Mouse (Mus musculus): ENCODE measurements around the gene Usp43. TPM values are rescaled to one million over a fixed set of nuclear protein-coding genes. Genes with fewer than 3 reads are reported as not detected.

Gene Usp43
- total RNA-seq, 2 experiments from 2014 or later = 2.0 to 2.8 TPM

DNA sequence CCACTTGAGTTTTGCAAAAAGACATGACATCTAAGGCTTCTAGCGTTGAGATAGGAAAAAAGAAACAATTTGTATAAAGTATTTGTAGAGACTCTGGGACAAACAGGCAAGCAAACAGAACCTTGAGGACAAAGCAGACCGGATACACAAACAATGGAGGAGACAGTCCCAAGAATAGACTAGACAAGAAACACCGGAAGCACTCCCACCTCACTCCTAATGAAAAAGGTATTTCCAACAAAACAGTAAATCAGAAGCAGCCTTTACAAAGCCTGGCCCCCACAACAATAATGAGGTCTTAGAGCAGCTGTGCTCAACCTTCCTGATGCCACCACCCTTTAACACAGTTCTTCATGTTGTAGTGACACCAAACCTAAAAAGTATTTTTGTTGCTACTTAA lies 4.8 kb downstream of the Usp43 start:
- DNase-seq (ENCODE audit: low spot score) = no peak
- intact Hi-C loops (cut with DNase I) = no loop called here

DNA sequence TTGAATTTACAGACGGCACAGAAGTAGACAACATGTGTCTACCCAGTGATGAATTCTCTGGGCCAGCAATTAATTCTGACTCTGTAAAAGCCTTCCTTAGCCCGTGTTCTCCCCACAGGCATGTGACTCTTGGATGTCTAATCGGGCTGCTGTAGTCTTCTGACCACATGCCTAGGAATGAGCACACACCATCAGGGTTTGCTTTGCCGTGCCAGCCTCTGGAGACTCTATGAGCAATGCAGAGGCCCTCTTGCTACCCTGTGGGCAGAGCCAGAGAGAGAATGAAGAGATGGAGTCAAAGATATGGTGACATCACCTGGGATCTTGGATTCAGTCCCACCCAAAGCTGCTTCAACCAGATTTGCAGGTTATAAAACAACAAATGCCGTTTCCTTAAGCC lies 10.9 kb downstream of the Usp43 start:
- no peak for DNase-seq (ENCODE audit: low spot score)
- intact Hi-C loops (cut with DNase I) = no loop called here

DNA sequence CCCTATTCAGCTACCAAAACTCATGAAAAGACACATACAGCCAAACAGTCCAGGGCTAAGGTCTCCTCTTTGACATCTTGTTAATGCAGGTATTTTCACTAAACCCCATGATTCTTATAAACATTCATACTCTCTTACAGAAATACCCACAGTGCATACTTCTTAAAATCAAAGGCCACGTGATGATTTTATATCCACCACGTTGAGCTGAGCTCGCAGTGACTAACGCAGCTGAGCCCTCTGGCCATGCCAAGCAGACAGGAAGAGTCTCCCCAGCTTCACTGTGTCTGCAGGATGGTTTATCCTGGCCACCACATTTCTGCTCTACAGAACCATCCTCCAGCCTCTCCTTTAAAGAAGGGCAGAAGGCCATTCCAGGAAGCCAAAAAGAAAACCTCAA lies 18.2 kb downstream of the Usp43 start:
- intact Hi-C loops (cut with DNase I) = no loop called here
- no peak for DNase-seq (ENCODE audit: low spot score)

DNA sequence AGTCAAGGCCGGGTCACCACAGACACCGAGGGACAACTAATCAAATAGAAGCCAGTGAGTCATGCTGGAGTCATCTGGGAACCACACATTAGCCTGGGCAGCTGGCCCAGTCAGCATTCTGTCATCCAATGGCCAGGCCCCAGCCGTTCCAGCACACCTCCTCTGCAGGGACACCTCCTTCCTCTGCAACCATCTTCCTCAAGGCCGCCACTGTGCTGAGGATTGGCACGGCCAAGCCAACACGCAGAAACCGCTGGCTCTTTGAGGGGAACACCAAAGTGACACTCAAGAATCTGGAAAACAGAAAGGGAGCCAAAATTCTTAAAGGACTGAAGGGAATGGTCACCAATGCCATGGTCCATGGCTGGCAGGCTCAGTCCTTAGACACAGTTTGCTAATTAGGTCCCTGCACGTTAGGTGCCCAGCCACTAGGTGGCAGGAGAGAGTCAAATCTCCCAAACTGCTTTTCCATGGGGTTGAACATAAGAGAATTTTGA lies 24.8 kb downstream of the Usp43 start:
- peak; percentile 78 for DNase-seq (ENCODE audit: low spot score)
- intact Hi-C loops (cut with DNase I) = loop anchor here (1.0 to 10.0 kb wide), 3 partner anchors 27 to 508 kb away; partner anchors contain the start of genes Cfap52, Ntn1 and Stx8

DNA sequence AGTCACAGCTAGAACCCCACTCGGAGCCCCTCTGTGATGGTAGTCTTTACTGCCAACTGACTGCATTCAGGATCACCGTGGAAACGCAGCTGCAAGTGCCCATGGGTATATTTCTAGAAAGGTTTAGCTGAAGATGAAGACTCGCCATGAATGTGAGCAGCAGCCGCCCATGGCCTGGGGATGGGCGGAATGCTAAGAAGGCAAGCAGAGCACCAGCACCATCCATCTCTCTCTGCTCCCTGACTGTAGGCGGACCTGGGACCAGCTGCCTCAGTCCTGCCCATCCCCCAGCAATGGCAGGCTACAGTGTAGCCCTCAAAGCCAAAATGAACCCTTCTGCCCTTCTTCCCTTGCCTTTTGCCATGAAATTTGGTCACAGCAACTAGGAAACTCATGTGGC lies 26.3 kb downstream of the Usp43 start:
- DNase-seq (ENCODE audit: low spot score) = no peak
- intact Hi-C loops (cut with DNase I) = loop anchor here (10.0 kb wide), 2 partner anchors 69 to 509 kb away; partner anchors contain the start of genes Cfap52, Ntn1 and Stx8

DNA sequence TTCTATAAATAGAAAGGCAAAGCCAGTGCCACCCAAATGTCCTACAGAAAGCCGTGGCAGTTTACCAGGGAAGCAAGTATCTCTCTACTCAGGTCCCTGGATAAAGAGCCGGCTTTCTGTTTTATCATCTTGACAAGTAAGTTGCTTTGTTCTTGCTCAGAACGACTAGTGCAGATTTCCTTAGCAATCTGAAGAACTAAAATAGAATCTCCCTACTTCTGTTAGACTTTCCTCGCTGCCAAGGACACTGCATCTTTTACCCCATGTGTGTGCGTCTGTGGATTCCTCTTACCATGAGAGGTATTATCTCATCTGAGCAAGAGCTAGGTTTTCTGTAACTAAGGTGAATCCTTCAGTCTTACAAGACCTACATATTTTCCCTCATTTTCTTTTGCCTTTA lies 33.4 kb downstream of the Usp43 start:
- no peak for DNase-seq (ENCODE audit: low spot score)
- intact Hi-C loops (cut with DNase I) = no loop called here

DNA sequence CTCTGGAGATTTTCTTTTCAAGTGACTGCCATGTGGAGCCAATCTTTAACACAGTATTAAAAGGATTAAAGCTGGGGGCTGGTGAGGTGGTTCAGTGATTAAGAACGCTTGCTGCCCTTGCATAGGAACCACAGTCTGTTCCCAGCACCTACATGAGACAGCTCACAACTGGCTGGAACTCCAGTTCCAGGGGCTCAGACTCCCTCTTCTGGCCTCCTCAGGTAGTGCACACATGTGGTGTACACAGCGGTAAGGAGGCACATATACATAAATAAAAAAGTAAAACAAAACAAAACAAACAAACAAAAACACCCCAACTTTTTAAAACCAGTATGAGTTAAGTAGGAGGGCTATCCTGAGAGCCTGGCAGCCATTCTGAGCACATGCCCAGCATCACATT lies 36.0 kb downstream of the Usp43 start:
- DNase-seq (ENCODE audit: low spot score) = no peak
- intact Hi-C loops (cut with DNase I) = no loop called here

DNA sequence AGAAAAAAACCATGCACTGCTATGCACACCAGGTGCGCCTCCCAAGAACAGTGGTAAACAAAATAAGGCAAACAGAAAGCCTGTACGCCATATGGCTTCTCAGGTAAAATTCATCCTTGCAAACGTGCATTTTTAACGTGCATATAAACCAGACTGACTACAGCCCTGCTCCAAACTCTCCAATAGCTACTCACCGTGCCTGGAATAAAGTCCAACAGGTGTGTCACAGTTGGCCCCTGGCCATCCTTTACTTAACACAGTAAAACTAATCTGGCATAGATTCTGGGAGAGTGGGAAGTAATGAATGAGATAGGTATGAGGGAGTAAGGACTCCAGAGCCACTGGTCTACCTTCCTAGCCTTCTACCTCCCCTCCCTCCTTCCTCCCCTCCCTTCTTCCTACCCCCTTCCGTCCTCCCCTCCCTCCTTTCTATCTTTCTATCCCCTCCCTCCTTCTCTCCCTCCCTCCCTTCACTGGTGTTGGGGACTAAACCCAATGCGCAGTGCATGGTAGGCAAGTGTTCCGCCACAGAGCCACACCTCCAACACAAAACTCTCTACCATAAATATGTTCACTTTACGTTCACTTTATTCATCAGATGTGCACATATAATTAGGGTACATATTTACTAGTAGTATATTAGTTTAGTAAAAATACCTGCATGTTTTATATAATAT lies 56.3 kb downstream of the Usp43 start:
- intact Hi-C loops (cut with DNase I) = no loop called here
- DNase-seq (ENCODE audit: low spot score) = no peak

DNA sequence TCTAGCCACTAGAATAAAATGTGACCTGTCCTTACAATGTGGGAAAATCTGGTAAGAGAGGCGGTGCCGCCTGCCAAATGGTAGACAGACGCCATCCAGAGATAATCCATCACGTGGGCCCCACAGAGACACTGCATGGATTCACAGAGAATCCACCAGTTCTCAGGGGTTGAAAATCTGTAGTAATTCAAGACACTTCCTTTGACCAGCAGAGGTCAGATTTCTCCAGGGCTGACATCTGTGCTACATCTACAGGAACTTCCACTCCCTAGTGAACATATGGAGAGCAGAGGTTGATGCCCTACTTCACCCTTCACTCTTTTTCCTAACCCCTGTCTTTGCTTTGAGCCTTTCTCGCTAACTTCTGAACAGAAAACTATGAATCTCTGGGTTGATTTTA lies 56.9 kb downstream of the Usp43 start:
- no peak for DNase-seq (ENCODE audit: low spot score)
- intact Hi-C loops (cut with DNase I) = no loop called here

DNA sequence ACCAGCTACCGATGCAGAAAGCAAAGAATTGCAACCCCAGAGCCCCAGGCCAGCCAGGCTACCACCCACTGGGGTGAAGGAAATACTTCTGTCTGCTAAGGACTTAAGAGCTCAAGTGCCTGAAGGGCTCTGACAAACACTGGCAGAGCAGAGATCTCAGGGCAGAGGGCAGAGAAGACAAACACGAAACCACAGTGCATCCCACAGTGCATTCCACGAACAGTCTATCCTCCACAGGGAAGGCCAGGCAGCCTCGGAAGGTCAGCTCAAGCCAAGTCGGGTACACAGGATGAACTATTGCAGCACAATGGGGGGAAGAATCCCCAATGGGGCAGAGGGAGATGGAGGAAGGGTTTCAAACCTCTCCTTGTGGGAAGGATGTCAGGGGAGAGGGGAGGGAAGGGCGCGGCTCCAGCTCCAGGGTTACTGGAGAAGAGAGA lies 60.5 kb downstream of the Usp43 start:
- intact Hi-C loops (cut with DNase I) = no loop called here
- DNase-seq (ENCODE audit: low spot score) = no peak

DNA sequence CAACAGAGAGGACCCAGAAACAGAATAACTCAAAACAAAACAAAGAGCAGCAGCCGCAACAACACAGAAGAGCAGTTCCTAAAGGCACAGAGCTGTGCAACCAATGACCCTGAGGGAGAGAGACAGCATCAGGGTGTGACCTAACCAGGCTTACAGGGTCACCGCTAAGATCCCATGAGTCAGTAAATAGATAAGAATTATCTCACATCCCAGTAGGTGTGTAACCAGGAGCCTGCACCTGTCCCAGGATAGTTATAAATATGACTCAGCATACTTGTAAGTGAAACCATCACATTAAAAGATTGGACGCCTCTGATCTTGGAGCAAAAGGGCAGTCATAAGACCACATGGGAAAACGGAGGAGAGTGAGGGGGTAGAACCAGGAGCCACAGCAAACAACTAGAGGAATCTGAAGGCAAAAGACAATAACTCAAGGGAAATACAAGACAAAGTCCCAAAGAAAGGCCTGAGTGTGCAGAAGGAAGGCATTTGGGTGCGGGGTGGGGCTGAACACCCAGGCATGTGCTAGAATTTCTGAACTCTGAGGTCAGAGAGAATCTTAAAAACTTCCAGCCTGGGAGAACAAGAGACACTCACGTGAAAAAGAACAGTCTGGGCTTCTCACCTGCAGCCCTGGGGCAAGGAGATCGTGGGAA lies 61.1 kb downstream of the Usp43 start:
- intact Hi-C loops (cut with DNase I) = no loop called here
- DNase-seq (ENCODE audit: low spot score) = no peak

DNA sequence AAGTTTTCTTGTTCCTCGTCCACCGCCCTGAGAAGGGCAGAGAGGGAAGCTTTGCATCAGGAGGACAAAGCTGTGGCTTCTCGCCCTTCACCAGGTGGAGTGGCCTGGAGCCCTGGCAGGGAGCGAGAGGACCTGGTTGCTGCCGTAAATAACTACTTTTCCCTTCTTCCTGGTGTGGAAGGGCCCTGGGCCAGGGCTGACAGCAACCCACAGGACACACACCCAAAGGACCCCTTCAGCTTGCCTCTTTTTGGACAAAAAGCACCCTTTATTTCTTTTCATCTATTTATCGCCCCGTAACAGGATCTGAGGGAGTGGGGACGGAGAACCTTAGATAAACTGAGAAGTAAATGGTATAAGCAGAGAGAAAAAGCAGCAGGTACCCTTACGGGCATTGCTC lies 63.4 kb downstream of the Usp43 start:
- intact Hi-C loops (cut with DNase I) = no loop called here
- DNase-seq (ENCODE audit: low spot score) = no peak

DNA sequence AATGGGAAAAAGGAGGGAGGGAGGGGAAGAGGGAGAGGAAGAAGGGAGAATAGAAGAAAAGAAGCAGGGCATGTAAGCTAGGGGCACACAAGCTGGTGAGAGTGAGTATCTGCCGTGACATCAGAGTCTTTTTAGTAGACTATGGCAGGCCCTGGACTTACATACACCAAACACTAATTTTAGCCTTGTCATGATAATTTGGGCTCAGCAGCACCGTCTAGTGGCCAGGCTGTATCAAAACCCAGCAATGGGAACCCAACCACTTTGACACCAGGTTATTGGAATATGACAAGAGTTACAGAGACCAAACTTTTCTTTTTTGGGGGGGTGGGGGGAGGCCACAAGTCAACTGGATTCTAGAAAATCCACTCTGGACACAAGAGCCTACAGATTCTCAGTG lies 66.9 kb downstream of the Usp43 start:
- intact Hi-C loops (cut with DNase I) = loop anchor here (1.0 kb wide), 1 partner anchor 36 kb away; no protein-coding TSS in a partner anchor
- DNase-seq (ENCODE audit: low spot score) = no peak

DNA sequence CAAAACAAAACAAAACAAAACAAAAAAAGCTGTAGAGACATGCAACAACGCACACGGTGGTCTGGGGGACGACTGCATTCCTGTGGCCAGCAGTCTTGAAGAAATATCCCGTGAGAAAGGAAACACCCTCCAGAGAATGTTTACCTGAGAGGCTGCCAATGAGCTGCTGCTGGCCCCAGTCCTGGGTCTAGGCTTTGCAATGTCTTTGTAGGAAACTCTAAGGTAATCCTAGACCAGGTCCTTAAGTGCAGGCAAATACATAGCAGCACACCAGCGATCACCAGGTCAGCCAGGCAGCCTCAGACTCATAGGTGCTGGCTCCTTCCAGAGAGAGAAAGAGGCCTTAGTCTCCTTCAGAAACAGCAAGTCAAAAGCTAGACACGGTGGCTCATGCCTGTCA lies 68.0 kb downstream of the Usp43 start:
- intact Hi-C loops (cut with DNase I) = no loop called here

DNA sequence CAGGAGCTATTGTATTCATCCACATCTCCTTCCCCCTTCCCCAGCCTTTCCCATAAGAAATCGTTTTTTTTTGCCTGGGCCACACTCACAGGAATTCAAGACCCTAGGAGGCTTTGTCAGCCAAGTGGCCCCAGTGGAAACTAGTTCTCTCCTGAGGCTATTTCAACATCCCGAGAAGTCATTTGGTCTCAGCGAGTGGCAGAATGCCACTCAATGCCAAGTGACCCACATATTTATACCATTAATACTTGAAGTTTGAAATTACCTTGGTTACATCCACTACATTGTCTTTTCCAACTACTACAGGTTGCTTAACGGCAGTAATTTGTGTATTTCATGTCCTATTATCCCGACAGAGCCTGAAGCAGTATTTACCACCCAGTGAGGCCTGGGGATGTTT lies 70.2 kb downstream of the Usp43 start:
- intact Hi-C loops (cut with DNase I) = no loop called here
- DNase-seq (ENCODE audit: low spot score) = no peak

More for the DNA sequence above, 68.0 kb downstream of the Usp43 start:
- no peak for DNase-seq (ENCODE audit: low spot score)

DNA sequence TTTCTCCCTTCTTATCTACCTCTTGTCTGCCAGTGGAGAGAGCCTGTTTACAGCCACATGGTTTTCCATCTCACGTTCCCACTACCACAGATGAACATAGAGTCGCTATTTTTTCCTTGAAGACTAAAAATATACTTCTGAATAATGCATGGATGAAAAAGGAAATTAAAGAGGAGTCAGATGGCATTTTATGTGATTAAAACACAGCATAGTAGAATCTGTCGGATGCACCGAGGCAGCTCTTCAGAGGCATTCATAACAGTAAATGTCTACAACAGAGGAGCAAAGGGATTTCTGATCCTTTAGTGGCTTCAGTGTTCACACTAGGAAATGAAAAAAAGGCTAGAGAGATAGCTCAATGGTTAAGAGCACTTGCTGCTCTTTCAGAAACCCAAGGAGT lies 76.8 kb downstream of the Usp43 start:
- intact Hi-C loops (cut with DNase I) = no loop called here
- no peak for DNase-seq (ENCODE audit: low spot score)

DNA sequence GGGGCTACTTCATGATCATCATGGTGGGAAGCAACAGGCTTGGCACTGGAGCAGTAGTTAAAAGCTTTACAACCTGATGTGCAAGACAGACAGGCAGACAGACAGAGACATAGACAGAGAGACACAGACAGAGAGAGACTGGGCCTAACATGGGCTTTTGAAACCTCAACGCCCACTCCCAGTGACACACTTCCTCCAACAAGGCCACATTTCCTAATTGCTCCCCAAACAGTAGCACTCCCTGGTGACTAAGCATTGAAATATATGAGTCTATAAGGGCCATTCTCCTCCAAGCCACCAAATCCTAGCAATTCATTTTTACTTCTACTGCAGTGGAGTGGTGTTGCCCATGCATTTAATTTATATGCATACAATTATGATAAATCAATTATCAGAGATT lies 82.1 kb downstream of the Usp43 start:
- DNase-seq (ENCODE audit: low spot score) = no peak
- intact Hi-C loops (cut with DNase I) = no loop called here

DNA sequence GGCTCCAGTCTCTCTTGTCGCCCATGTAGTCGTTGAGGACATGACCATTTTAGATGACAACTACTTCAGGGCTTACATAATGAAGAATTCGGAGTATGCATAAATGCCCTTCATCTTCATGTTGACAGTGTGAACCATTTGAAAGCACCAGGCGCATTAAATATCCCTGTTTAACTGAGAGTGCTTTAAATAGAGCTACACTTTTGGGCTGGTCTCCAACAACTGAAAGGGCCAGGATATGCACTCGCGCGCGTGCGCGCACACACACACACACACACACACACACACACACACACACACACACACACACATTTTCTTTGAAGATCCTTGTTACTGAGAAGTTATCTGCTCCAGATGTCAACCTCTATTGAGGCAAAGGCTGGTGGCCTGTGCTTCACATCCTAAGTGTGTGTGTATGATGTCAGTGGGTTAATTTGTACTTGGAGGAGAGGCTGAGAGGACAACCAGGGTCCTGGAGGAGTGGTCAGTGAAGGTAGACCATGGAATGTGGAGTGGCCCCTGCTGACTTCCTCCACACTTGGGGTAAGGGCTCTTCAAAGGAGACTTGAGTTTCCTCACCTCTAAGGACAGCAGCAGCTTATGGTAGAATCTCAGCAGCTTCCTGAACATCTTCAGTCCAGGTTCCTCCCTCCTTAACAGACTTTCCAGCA lies 86.4 kb downstream of the Usp43 start:
- intact Hi-C loops (cut with DNase I) = no loop called here
- no peak for DNase-seq (ENCODE audit: low spot score)

DNA sequence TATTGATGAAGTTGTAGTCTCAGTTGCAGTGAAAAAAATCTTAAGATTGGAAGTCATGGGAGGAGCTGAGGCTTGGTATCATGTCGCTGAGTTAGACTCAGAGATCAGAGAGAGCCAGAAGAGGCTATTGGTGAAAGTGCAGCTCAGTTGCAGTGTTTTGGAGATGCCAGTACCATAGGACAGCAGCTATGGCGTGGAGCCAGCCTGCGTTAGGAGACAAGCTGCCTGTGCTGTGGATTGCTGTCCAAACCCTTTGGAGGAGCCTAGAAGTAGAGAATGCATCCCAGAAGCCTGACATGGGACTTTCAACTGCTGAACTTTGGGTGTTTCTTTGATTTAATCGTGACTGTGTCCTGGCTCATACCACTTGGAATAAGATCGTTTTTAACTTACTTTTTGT lies 90.1 kb downstream of the Usp43 start:
- intact Hi-C loops (cut with DNase I) = no loop called here
- DNase-seq (ENCODE audit: low spot score) = no peak

DNA sequence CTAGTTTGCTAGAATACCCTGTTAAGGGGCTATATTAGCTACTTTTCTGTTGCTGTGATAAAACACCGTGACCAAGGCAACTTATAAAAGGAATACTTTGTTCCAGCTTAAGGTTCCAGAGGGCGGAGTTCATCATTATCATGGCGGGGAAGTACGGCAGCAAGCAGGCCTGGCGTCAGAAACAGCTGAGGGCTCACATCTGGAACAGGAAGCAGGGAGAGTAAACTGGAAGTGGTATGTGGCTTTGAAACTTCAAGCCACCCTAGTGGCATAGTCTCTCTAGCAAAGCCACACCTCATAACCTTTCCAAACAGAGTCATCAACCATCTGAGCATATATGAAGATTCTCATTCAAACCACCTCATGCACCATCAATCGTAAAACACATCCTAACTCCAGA lies 92.4 kb downstream of the Usp43 start:
- intact Hi-C loops (cut with DNase I) = no loop called here
- DNase-seq (ENCODE audit: low spot score) = no peak

Measured in heart, postnatal 25 days (tissue).